Comparison of ENCODE assay signal across 20 mouse cellular contexts in the genomic region with DNA sequence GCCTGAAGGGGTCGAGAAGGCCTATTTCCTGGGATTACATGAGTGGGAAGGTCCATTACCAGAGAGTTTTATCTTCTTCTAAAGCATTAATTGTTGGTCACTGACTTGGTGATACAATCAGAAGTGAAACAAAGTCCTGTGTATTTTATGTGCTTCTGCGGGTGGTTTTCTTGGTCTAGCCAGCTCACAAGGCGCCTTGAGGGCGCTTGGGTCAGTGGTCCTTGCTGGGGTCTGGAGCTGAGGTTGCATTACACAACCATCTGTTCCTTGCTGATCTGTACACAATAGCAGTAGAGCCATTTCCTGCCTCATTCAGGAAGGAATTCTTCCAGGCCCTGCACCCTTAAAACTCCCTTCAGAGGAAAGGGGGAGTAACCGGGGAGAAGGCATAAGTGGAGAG.
DNase-seq lines count a peak whose midpoint lies in the region; ATAC-seq lines count a peak whose summit lies in the region.
"Had no signal": no experiment of that assay in that cellular context is flagged by ENCODE, and none has a peak within 500 bp of the region (broad histone marks: within the 10 kb centered on the region; RNA-seq: fewer than 3 reads in every experiment).

No protein-coding gene starts in this region.

- no peaks in the 10 kb centered on the region for H3K9me3 ChIP-seq in hindbrain, embryonic 10.5 days
- H3K9me3 ChIP-seq in hindbrain, embryonic 16.5 days (ENCODE audit: control insufficient read depth, low read length), result no peaks in the 10 kb centered on the region
- H3K9me3 ChIP-seq in limb, embryonic 10.5 days (replicated peaks), result no peaks in the 10 kb centered on the region
- H3K9me3 ChIP-seq: heart, embryonic 10.5 days; intestine, embryonic 15.5 days; liver, embryonic 15.5 days; midbrain, embryonic 12.5 days had no signal

- DNase-seq in hindbrain, embryonic 10.5 days (ENCODE audit: low spot score), result peak; percentile 20
- peak; percentile 49 for DNase-seq in embryo, embryonic 10 days (ENCODE audit: low spot score)
- peak; percentile 57 for DNase-seq in limb, embryonic 10.5 days (ENCODE audit: low spot score)
- DNase-seq in lung, postnatal 14 days, result peak; percentile 55
- no peak for DNase-seq in layer of hippocampus, postnatal 36 days
- DNase-seq in cerebellum, adult 9-11 months, result no peak
- DNase-seq: adrenal gland, postnatal 10 days; cerebellum, postnatal 10 days; gastrocnemius, postnatal 10 days; kidney, adult 9 months; kidney, postnatal 25 days; liver had no signal

- ATAC-seq in hindbrain, embryonic 16.5 days, result no peak
- ATAC-seq in cerebellum, adult (ENCODE audit: insufficient number of reproducible peaks, low FRiP score, low TSS enrichment), result no peak
- ATAC-seq: forebrain, embryonic 14.5 days had no signal

- H3K9ac ChIP-seq in hindbrain, embryonic 16.5 days (ENCODE audit: low read depth, low read length), result no peak overlapping the region
- H3K9ac ChIP-seq: intestine, embryonic 15.5 days; liver, embryonic 15.5 days; midbrain, embryonic 12.5 days had no signal

- WGBS in hindbrain, embryonic 10.5 days, result 62% methylated on average over 5 of the region's 5 CpGs
- 48% methylated on average over 5 of the region's 5 CpGs for WGBS in hindbrain, embryonic 16.5 days
- 51% methylated on average over 5 of the region's 5 CpGs for WGBS in limb, embryonic 10.5 days

- no peaks in the 10 kb centered on the region; the same call in 1 of the 2 replicates for H3K27me3 ChIP-seq in hindbrain, embryonic 10.5 days (ENCODE audit: insufficient read depth, poor library complexity, severe bottlenecking)
- H3K27me3 ChIP-seq in hindbrain, embryonic 16.5 days (replicated peaks; ENCODE audit: control insufficient read depth, insufficient read depth, low read length), result no peaks in the 10 kb centered on the region
- H3K27me3 ChIP-seq in limb, embryonic 10.5 days (ENCODE audit: low read depth, poor library complexity, severe bottlenecking), result no peaks in the 10 kb centered on the region
- H3K27me3 ChIP-seq: intestine, embryonic 15.5 days; liver, embryonic 15.5 days had no signal

- no peak overlapping the region for H3K4me3 ChIP-seq in hindbrain, embryonic 10.5 days
- H3K4me3 ChIP-seq in hindbrain, embryonic 16.5 days (ENCODE audit: low read length), result no peak overlapping the region
- no peak overlapping the region for H3K4me3 ChIP-seq in limb, embryonic 10.5 days
- H3K4me3 ChIP-seq: heart, embryonic 10.5 days; intestine, embryonic 15.5 days; layer of hippocampus, adult 2 months; liver, embryonic 15.5 days; midbrain, embryonic 12.5 days had no signal

- no peak overlapping the region for H3K4me2 ChIP-seq in hindbrain, embryonic 16.5 days (ENCODE audit: low read length)
- H3K4me2 ChIP-seq: intestine, embryonic 15.5 days; liver, embryonic 15.5 days; midbrain, embryonic 12.5 days had no signal

- H3K4me1 ChIP-seq in hindbrain, embryonic 10.5 days (replicated peaks), result peaks cover 17% of the 10 kb centered on the region
- H3K4me1 ChIP-seq in hindbrain, embryonic 16.5 days (ENCODE audit: control insufficient read depth, insufficient read depth, low read depth, low read length), result no peaks in the 10 kb centered on the region
- peaks cover 24% of the 10 kb centered on the region for H3K4me1 ChIP-seq in limb, embryonic 10.5 days
- H3K4me1 ChIP-seq: intestine, embryonic 15.5 days; liver, embryonic 15.5 days had no signal

- peak overlapping the region; percentile 9; the same call in 1 of the 2 replicates for H3K27ac ChIP-seq in hindbrain, embryonic 10.5 days
- H3K27ac ChIP-seq in hindbrain, embryonic 16.5 days (ENCODE audit: low read depth, low read length), result no peak overlapping the region
- peak overlapping the region; percentile 67 for H3K27ac ChIP-seq in limb, embryonic 10.5 days
- H3K27ac ChIP-seq: heart, embryonic 10.5 days; intestine, embryonic 15.5 days; layer of hippocampus, adult 2 months; liver, embryonic 15.5 days; midbrain, embryonic 12.5 days had no signal

- no peaks in the 10 kb centered on the region for H3K36me3 ChIP-seq in hindbrain, embryonic 10.5 days
- H3K36me3 ChIP-seq in hindbrain, embryonic 16.5 days (ENCODE audit: control insufficient read depth, insufficient read depth, low read length), result no peaks in the 10 kb centered on the region
- no peaks in the 10 kb centered on the region for H3K36me3 ChIP-seq in limb, embryonic 10.5 days
- H3K36me3 ChIP-seq: heart, embryonic 10.5 days; intestine, embryonic 15.5 days; liver, embryonic 15.5 days; midbrain, embryonic 12.5 days had no signal

Comparison
In these comparisons a context has a peak if more than half of its experiments do, and no peak if none do; other contexts are left out.
1. DNase-seq: peak in hindbrain, embryonic 10.5 days (single experiment), embryo, embryonic 10 days (single experiment), limb, embryonic 10.5 days (single experiment) and lung, postnatal 14 days (single experiment); none in layer of hippocampus, postnatal 36 days (0 of 2) and cerebellum, adult 9-11 months (single experiment).